Mouse (Mus musculus) retina, embryonic 14.5 days (tissue): Measurements from ENCODE around the gene Ppp6r3.
A peak's percentile ranks its signal among the peaks of the same experiment; 100 is the strongest.

Source experiments
- DNase-seq: peaks from one replicate; pipeline ENCODE4 v3.0.0-alpha.2; 2015; ENCODE audit warnings: low spot score

Gene Ppp6r3

DNA sequence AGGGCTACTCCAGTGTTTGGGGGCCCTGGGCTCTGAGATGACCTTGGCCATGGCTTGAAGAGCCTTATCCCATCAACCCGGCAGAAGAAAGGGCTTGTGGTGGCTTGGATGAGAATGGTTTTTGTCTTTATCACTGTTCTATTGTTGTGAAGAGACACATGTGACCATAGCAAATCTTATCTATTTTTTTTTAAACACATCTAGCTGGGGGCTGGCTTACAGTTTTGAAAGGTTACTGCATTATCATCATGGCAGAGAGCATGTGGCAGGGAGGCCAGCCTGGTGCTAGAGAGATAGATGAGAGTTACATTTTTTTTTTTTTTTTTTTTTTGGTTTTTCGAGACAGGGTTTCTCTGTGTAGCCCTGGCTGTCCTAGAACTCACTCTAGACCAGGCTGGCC lies 143.6 kb downstream of the Ppp6r3 start:
- DNase-seq, result no peak

DNA sequence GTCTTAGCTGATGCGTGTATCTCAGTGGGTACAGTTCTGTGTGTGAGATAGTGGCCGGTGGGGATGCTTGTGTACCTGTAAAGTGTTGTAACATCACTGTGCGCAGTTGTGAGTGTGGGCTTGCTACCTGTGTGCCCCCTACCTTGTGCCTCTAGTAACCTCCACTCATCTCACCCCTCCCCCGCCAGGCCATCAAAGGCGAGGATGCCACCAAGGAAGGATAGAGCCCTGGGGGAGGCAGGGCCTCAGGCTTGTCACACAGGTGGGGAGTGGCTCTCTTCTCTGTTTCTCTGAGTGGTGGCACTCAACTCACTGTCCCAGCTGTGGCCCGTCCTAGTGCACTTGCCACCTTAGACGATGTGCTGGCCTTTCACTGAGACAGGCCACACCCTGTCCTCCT lies 144.5 kb downstream of the Ppp6r3 start:
- DNase-seq, result no peak

DNA sequence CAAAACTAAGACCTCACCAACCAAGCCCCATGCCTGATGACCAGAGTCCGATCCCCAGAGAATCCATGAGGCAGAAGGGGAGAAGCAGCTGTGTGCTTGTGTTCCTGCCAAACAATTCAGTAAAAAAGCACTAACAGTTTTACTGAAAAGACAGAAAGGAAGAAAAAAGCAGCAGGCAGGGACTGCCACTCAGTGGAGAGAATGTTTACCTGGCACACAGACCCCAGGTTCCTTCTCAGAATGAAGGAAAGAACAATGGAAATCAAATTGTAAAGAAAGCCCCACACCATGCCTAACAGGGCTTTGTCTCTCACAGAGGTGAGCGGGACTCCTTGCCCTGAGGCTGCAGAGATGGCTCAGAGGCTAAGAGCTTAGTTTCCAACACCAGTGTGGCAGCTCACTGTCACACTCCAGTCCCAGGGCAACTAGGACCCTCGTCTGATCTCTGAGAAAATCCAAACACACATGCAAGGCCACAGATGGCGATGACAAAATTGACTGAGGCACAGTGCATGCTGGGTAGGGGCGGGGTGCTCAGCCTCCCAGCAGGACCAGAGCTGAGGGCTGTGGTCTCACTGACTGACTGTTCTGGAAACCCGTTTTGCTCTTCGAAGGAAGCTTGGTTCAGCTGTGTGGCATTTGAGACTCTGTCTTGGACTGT lies 146.3 kb downstream of the Ppp6r3 start:
- DNase-seq, result no peak

DNA sequence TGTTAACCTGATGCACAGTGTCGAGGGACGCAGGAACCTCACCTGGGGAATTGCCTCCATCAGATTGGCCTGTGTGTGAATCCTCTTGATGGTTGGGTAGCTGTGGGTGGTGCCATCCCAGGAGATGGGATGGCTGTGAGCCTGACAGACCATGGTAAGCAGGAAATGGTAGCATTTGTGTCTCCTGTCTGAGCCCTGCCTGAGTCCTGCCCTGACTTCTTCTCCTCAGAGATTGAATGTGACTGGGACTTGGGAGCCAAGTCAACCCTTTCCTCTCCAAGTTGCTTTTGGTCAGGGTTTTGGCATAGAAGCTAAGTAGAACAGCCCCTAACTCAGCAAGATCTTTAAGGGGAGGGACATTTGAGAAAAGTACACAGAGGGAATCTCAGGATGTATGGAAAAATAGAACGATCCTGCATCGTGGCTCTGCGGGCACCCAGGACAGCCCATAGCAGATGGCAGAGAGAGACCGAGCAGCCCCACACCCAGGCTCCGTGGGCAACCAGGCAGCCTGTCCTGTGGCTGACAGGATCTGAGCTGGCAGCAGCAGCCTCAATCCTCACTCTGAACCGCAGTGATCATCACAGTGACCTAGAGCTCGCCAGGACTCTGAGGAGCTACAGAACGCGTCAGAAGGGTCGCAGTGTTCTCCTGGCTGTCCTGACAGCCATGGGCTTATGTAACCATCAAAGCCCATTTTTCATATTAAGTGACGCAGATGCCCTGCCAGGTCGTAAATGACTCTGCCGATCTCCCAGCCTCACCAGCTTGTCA lies 147.3 kb downstream of the Ppp6r3 start:
- DNase-seq, result no peak

DNA sequence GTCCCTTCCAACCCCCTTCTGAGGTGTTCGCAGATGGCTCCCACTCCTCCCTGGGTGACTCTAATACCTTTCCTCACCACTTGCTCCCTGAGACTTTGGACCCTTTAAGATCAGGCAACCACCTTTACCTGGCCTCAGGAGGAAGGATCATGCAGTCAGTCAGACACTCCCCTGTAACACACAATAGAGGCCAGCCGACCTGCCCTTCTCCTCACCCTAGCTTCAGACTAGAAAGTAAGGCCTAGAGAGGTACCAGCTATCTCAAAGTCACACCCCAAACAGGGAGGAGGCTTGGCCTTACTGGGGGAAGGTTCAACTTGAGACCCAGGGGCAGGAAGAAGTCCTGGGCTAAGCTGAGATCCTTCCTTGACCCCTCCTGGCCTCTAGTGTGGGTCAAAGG lies 151.3 kb downstream of the Ppp6r3 start:
- DNase-seq, result no peak

DNA sequence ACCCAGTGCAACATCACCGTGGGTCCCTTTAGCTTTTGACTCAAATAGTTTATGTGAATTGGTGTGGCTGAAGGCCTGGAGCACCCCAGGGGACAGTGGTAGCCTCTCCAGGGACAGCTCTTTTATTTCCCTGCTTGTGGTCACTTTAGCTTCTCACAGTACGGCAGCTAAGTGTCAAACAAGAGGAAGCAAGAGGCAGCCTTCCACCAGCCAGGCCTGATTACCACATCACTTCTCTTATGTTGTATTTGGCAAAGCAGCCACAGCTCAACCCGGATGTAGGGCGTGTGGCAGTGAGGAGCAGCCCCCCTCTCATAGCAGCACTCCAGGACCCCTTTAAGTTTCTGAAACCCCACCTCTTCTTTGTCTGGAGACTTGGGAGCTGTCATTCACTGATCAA lies 152.6 kb downstream of the Ppp6r3 start:
- no peak for DNase-seq

DNA sequence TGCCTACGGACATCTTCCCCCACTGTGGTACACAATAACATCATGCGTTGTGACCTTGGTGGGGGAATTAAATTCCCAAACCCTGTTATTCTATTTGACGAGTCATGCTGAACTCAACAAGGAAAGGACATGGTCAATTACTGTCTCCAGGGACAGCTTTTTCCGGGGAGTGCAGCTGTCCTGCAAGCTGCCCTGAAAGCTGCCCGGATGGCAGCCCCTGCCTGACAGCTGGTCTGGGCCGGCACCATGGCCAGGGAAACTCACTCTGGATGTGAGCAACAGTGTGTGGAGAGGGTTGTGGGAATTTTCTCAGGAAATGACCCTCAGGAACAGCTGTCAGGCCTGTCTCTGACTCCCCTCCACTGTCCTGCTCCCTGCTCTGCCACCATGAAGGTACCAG lies 153.1 kb downstream of the Ppp6r3 start:
- peak; percentile 55 for DNase-seq

DNA sequence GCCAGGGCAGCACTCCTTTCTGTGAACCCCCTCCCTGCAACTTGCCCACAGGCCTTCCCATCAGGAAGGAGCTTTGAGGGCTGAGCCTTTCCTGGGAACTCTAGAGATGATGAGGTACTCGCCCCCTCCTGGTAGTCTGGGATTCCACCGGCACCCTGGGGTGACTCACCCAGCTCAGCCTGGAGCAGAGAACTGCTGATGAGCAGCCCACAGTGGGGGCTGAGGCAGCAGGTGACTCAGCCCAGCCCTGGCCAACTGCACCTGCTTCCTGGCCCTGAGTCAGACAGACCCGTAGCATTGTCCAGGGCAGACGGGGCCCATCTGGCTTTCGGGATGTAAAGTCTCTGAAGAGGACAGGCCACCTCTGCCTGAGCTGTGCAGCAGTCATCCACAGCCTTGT lies 156.3 kb downstream of the Ppp6r3 start:
- peak; percentile 35 for DNase-seq

DNA sequence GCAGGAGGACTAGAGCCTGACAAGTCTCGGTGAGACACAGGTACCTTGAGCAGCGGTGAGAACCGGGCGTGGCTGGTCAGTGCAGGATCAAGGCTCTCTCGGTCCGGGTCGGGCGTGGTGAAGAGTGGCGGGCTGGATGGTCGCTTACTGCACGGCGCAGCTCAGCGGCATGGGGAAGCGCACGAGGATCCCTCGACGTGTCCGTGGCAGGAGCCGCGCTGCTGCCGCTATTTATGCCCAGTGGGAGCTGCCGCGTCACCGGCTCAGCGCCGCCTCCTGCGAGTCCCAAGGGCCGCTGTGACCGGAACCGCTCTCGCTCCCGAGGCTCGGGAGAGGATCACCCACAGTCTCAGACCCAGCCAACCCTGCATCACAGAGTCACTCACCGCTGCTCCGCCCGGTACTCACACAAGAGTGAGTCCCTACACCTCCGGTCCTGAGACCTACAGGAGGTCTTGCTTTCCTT lies 161.2 kb downstream of the Ppp6r3 start, which contains the start of gene Gal:
Gene Gal, minus strand, starts transcription at position 277 of the 466 bp plus-strand sequence.
- peak; percentile 66 for DNase-seq

DNA sequence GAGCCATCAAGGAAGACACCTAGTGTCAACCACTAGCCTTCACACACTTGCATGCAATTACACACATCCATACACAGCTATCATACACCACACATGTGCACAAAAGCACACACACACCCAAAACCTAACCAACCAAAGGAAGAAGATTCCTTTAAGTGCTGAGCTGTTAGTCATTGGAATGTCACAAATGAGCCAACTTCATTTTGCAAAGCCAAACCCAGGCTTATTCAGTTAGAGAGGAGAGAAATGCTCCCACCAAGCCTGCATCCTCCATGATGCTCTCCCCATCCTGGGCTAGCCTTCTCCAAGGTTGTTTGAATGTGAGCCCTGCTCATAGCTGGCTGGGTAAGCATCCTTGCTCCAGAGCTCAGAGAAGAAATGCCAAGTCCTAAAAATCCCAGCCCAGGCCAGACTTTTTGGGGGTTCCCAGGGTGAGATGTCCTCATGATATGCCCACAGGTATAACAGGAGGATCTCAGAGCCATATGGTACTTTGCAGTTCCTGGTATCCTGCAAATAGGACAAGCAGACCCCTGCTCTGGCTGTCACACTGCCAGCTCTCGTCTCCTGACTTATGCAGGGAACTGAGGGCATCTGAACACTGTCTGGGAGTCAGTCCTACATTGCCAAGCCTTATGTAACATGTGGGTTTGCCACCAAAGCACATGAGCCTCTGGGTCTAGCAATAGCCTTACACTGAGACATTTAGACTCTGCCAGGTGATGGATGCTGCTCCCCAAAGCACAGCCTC lies 169.8 kb downstream of the Ppp6r3 start:
- no peak for DNase-seq
